Mouse (Mus musculus): ENCODE data around the gene Synpr. TPM values are rescaled to one million over a fixed set of nuclear protein-coding genes. Genes with fewer than 3 reads are reported as not detected.
"Not testable (repeated sequence)": the region's sequence is repeated elsewhere in the genome, so short reads cannot be mapped to it uniquely, and the experiment has no call there.

Gene Synpr
- total RNA-seq (2014; fragmentation: Nextera tagmentation) (not detected in 2 replicates), total RNA-seq (2017) (0.12 and 0.27 TPM in 2 replicates), polyA plus RNA-seq (2012) (not detected in 2 replicates)

DNA sequence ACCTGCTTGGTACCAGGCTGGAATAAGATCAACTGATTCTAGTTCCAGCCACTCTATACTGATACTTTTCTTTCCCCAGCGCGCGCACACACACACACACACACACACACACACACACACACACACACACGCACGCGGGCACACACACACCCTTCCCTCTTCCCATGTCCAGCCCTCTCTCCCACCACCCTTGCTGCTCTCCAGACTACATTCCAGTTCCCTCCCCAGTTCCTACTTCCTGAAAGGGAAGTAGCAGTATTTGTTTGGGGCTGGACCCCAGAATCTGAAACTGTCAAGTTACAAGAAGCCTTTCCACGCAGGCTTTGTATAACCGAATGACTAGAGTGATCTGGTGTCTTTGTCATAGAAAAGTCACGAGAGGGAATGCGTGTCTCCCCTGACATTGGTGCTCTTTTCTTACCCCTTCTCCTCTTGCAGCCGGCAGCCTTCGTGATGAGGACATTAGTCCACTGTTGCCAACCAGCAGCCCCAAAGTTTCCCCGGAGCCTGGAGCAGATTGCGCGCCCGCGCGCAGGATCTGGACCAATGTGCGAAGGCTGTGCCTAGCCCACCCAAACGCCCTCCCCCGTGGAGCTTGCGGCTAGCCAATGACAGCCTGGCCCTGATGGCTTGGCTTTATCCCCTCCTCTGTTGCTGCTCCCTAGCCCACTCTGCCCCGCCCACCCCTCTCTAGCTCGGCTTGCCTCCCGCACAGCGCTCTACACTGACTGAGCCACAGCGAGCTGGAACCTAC is at the start of gene Synpr:
Gene Synpr (plus strand): TSS at position 690 of the 754 bp plus-strand sequence.
- TF ChIP-seq TAL1 (conservative IDR thresholded peaks at IDR 0.05; ENCODE audit: low read depth, low read length) (no peak), GATA1 (IDR thresholded peaks at IDR 0.05; ENCODE audit: borderline replicate concordance, low read length) (no peak), CTCF (IDR thresholded peaks at IDR 0.05; ENCODE audit: low read depth, low read length) (no peak), POLR2AphosphoS5 (IDR thresholded peaks at IDR 0.05; ENCODE audit: insufficient replicate concordance, low read depth, low read length) (no peak), GATA2 (IDR thresholded peaks at IDR 0.05; ENCODE audit: borderline replicate concordance, low read depth, low read length) (no peak)
- Histone ChIP-seq H3K36me3 (replicated peaks) (no peaks in the 10 kb centered on the region), H3K9me3 (replicated peaks) (no peaks in the 10 kb centered on the region), H3K27me3 (ENCODE audit: insufficient read depth, low read length) (no peaks in the 10 kb centered on the region), H3K4me1 (ENCODE audit: insufficient read depth, low read depth, low read length) (no peaks in the 10 kb centered on the region), H3K4me3 (ENCODE audit: low read depth, low read length) (no peak within 1 kb of the TSS)
- no peak for ATAC-seq (ENCODE audit: extremely low read depth, insufficient number of reproducible peaks, low FRiP score, poor library complexity, severe bottlenecking)
- no peak for DNase-seq (ENCODE audit: low spot score)

DNA sequence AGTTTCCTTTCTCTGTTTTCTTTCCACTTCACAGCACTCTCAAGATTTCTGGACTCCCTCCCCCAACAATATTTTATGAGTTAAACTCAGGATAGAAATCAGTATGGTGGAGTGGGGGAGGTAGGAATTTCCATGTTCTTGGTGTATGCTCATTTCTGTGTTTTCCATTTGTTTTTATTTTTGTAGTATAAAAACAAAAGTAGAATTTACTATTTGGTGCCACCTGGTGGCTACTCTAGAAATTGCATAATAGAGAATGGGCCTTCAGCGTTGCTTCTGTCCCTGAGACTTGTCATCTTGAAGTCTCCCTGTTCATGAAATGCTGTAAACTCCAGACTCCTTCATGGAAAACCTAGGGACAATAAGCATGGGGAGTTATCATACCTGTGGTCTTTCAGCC is 47.7 kb upstream of the Synpr start:
- no peaks in the 10 kb centered on the region for H3K36me3 ChIP-seq (replicated peaks)
- H3K4me3 ChIP-seq (ENCODE audit: low read depth, low read length): no peak overlapping the region
- no peak for DNase-seq (ENCODE audit: low spot score)
- no peak for ATAC-seq (ENCODE audit: extremely low read depth, insufficient number of reproducible peaks, low FRiP score, poor library complexity, severe bottlenecking)
- H3K9me3 ChIP-seq (replicated peaks): no peaks in the 10 kb centered on the region
- H3K27me3 ChIP-seq (ENCODE audit: insufficient read depth, low read length): no peaks in the 10 kb centered on the region
- H3K4me1 ChIP-seq (ENCODE audit: insufficient read depth, low read depth, low read length): no peaks in the 10 kb centered on the region
- TF ChIP-seq GATA2 (IDR thresholded peaks at IDR 0.05; ENCODE audit: borderline replicate concordance, low read depth, low read length): no peak
- no peak for TF ChIP-seq CTCF (IDR thresholded peaks at IDR 0.05; ENCODE audit: low read depth, low read length)
- TF ChIP-seq POLR2AphosphoS5 (IDR thresholded peaks at IDR 0.05; ENCODE audit: insufficient replicate concordance, low read depth, low read length): no peak
- TF ChIP-seq TAL1 (conservative IDR thresholded peaks at IDR 0.05; ENCODE audit: low read depth, low read length): no peak
- TF ChIP-seq GATA1 (IDR thresholded peaks at IDR 0.05; ENCODE audit: borderline replicate concordance, low read length): no peak

DNA sequence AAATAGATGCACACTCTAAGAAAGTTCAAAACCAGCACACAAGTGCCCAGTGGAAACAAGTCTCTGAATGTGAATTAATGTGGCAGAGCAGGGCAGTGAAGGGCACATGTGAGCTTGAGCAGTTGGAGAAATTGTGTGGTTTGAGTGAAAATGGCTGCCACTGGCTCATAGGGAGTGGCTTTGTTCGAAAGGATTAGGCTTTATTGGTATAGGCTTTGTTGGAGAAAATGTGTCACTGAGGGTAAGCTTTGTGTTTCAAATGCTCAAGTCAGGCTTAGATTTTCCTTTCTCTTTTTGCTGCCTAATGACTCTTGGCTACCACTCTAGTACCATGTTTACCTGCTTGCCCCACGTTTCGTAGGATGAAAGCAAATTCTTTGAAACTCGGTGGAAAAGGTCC is 37.1 kb upstream of the Synpr start:
- Histone ChIP-seq H3K9me3 (replicated peaks) (no peaks in the 10 kb centered on the region), H3K4me1 (ENCODE audit: insufficient read depth, low read depth, low read length) (no peaks in the 10 kb centered on the region), H3K27me3 (ENCODE audit: insufficient read depth, low read length) (no peaks in the 10 kb centered on the region), H3K4me3 (ENCODE audit: low read depth, low read length) (no peak overlapping the region), H3K36me3 (replicated peaks) (no peaks in the 10 kb centered on the region)
- no peak for TF ChIP-seq GATA1 (IDR thresholded peaks at IDR 0.05; ENCODE audit: borderline replicate concordance, low read length)
- TF ChIP-seq CTCF (IDR thresholded peaks at IDR 0.05; ENCODE audit: low read depth, low read length): no peak
- no peak for TF ChIP-seq GATA2 (IDR thresholded peaks at IDR 0.05; ENCODE audit: borderline replicate concordance, low read depth, low read length)
- no peak for TF ChIP-seq TAL1 (conservative IDR thresholded peaks at IDR 0.05; ENCODE audit: low read depth, low read length)
- TF ChIP-seq POLR2AphosphoS5 (IDR thresholded peaks at IDR 0.05; ENCODE audit: insufficient replicate concordance, low read depth, low read length): no peak
- no peak for DNase-seq (ENCODE audit: low spot score)
- ATAC-seq (ENCODE audit: extremely low read depth, insufficient number of reproducible peaks, low FRiP score, poor library complexity, severe bottlenecking): no peak

DNA sequence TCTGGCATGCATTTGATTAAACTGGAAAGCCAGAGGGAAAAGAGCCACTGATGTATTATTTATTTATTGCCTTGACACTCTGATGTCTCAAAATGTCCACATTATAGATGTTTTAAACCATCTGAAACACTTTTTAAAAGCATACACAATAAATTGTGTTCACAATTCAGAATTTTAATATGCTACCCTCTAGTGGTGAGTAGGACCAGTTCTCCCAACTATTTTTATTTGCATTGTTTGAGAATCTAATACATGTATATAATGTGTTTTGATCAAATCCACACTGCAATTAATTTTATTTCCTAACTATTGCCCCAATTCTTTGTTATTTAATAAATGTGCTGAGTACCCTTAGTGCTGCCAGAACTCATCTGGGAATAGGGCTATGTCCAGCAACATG is 35.2 kb upstream of the Synpr start:
- Histone ChIP-seq H3K4me3 (ENCODE audit: low read depth, low read length) (no peak overlapping the region), H3K36me3 (replicated peaks) (no peaks in the 10 kb centered on the region), H3K27me3 (ENCODE audit: insufficient read depth, low read length) (no peaks in the 10 kb centered on the region), H3K9me3 (replicated peaks) (no peaks in the 10 kb centered on the region), H3K4me1 (ENCODE audit: insufficient read depth, low read depth, low read length) (no peaks in the 10 kb centered on the region)
- DNase-seq (ENCODE audit: low spot score) (no peak), ATAC-seq (ENCODE audit: extremely low read depth, insufficient number of reproducible peaks, low FRiP score, poor library complexity, severe bottlenecking) (no peak)
- no peak for TF ChIP-seq POLR2AphosphoS5 (IDR thresholded peaks at IDR 0.05; ENCODE audit: insufficient replicate concordance, low read depth, low read length)
- no peak for TF ChIP-seq GATA2 (IDR thresholded peaks at IDR 0.05; ENCODE audit: borderline replicate concordance, low read depth, low read length)
- TF ChIP-seq TAL1 (conservative IDR thresholded peaks at IDR 0.05; ENCODE audit: low read depth, low read length): no peak
- no peak for TF ChIP-seq GATA1 (IDR thresholded peaks at IDR 0.05; ENCODE audit: borderline replicate concordance, low read length)
- no peak for TF ChIP-seq CTCF (IDR thresholded peaks at IDR 0.05; ENCODE audit: low read depth, low read length)

DNA sequence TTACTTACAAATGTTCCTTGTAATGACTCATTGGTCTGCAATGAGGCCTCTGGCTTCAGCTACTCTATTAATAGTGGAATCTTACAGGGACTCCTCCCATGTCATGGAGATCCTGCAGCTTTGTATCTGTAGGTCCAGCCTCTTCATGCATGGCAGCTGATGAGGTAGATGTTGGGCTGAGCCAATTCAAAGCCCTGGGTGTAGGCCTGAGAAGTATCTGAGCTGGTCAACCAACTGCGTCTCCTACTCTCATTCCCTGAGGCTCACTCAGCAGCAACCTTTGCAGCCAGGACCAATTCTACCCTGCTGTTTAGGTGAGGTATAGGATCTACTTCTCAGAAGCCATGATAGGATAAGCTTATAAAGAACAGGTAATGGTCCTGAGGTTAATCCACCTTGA is 32.0 kb upstream of the Synpr start:
- H3K9me3 ChIP-seq (replicated peaks): no peaks in the 10 kb centered on the region
- ATAC-seq (ENCODE audit: extremely low read depth, insufficient number of reproducible peaks, low FRiP score, poor library complexity, severe bottlenecking) (no peak), DNase-seq (ENCODE audit: low spot score) (no peak)
- H3K27me3 ChIP-seq (ENCODE audit: insufficient read depth, low read length): no peaks in the 10 kb centered on the region
- no peaks in the 10 kb centered on the region for H3K36me3 ChIP-seq (replicated peaks)
- TF ChIP-seq TAL1 (conservative IDR thresholded peaks at IDR 0.05; ENCODE audit: low read depth, low read length) (no peak), POLR2AphosphoS5 (IDR thresholded peaks at IDR 0.05; ENCODE audit: insufficient replicate concordance, low read depth, low read length) (no peak), CTCF (IDR thresholded peaks at IDR 0.05; ENCODE audit: low read depth, low read length) (no peak), GATA2 (IDR thresholded peaks at IDR 0.05; ENCODE audit: borderline replicate concordance, low read depth, low read length) (no peak), GATA1 (IDR thresholded peaks at IDR 0.05; ENCODE audit: borderline replicate concordance, low read length) (no peak)
- no peaks in the 10 kb centered on the region for H3K4me1 ChIP-seq (ENCODE audit: insufficient read depth, low read depth, low read length)
- no peak overlapping the region for H3K4me3 ChIP-seq (ENCODE audit: low read depth, low read length)

DNA sequence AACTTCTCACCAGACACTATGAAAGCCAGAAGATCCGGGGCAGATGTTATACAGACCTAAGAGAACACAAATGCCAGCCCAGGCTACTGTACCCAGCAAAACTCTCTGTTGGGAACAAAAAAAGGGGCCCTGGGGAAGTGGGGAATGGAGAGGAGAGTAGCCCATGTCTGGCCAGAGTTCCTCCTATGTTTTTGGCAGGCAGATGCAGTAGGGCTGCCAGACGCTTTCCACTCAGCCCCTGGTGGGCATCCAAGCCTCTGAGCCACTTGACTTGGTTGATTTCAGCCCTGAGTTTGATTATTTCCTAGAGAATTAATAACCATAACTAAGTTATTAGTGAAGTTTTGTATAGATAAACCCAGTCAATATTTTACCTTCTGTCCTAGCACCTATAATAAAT is 29.8 kb upstream of the Synpr start:
- not testable (repeated sequence) for H3K9me3 ChIP-seq (replicated peaks); DNase-seq (ENCODE audit: low spot score); H3K4me1 ChIP-seq (ENCODE audit: insufficient read depth, low read depth, low read length); H3K36me3 ChIP-seq (replicated peaks); ATAC-seq (ENCODE audit: extremely low read depth, insufficient number of reproducible peaks, low FRiP score, poor library complexity, severe bottlenecking); H3K27me3 ChIP-seq (ENCODE audit: insufficient read depth, low read length); H3K4me3 ChIP-seq (ENCODE audit: low read depth, low read length)

All from G1E (cell line).